Mouse (Mus musculus): ENCODE results near the gene Slc46a3.
"Not testable (repeated sequence)": the region's sequence is repeated elsewhere in the genome, so short reads cannot be mapped to it uniquely, and the experiment has no call there.

Slc46a3 gene

GRCm38 (mm10) chr5:147894455-147895076, at the start of gene Slc46a3:
TSS of gene Slc46a3 (minus strand) at chr5:147894815.
- DNase-seq (ENCODE audit: low spot score in 2 of 2) = peak; percentile 94 to 97

GRCm38 (mm10) chr5:147939226-147939625, 44.6 kb upstream of the Slc46a3 start:
- DNase-seq (ENCODE audit: low spot score in 2 of 2) = no peak

GRCm38 (mm10) chr5:147935096-147935495, 40.5 kb upstream of the Slc46a3 start:
- peak in 1 of 2 experiments; percentile 8 for DNase-seq (ENCODE audit: low spot score in 2 of 2)

GRCm38 (mm10) chr5:147928668-147929497, 34.3 kb upstream of the Slc46a3 start:
- DNase-seq (ENCODE audit: low spot score in 2 of 2) = no peak

- no peak for DNase-seq (ENCODE audit: low spot score in 2 of 2)
These were observed 31.5 kb upstream of the Slc46a3 start for GRCm38 (mm10) chr5:147925935-147926604.

GRCm38 (mm10) chr5:147924621-147925020, 30.0 kb upstream of the Slc46a3 start:
- DNase-seq (ENCODE audit: low spot score in 2 of 2) = no peak

GRCm38 (mm10) chr5:147918044-147918846, 23.6 kb upstream of the Slc46a3 start:
- peak in 1 of 2 experiments; percentile 8 for DNase-seq (ENCODE audit: low spot score in 2 of 2)

GRCm38 (mm10) chr5:147916171-147916570, 21.6 kb upstream of the Slc46a3 start:
- no peak for DNase-seq (ENCODE audit: low spot score in 2 of 2)

GRCm38 (mm10) chr5:147915038-147915566, 20.5 kb upstream of the Slc46a3 start:
- DNase-seq (ENCODE audit: low spot score in 2 of 2) = no peak

GRCm38 (mm10) chr5:147913241-147913842, 18.7 kb upstream of the Slc46a3 start:
- DNase-seq (ENCODE audit: low spot score in 2 of 2) = no peak

- DNase-seq (ENCODE audit: low spot score in 2 of 2) = no peak
These were observed 17.1 kb upstream of the Slc46a3 start for GRCm38 (mm10) chr5:147911744-147912143.

GRCm38 (mm10) chr5:147910807-147911509, 16.3 kb upstream of the Slc46a3 start:
- no peak for DNase-seq (ENCODE audit: low spot score in 2 of 2)

- no peak for DNase-seq (ENCODE audit: low spot score in 2 of 2)
These were observed 13.2 kb upstream of the Slc46a3 start for GRCm38 (mm10) chr5:147907851-147908250.

GRCm38 (mm10) chr5:147907144-147907543, 12.5 kb upstream of the Slc46a3 start:
- DNase-seq (ENCODE audit: low spot score in 2 of 2) = no peak

GRCm38 (mm10) chr5:147903166-147903565, 8.6 kb upstream of the Slc46a3 start:
- no peak for DNase-seq (ENCODE audit: low spot score in 2 of 2)

- no peak for DNase-seq (ENCODE audit: low spot score in 2 of 2)
These were observed 7.6 kb upstream of the Slc46a3 start for GRCm38 (mm10) chr5:147902008-147902757.

- DNase-seq (ENCODE audit: low spot score in 2 of 2) = no peak
These were observed 4.4 kb upstream of the Slc46a3 start for GRCm38 (mm10) chr5:147898968-147899549.

GRCm38 (mm10) chr5:147898254-147898653, 3.6 kb upstream of the Slc46a3 start:
- no peak for DNase-seq (ENCODE audit: low spot score in 2 of 2)

GRCm38 (mm10) chr5:147896501-147896900, 1.9 kb upstream of the Slc46a3 start:
- DNase-seq (ENCODE audit: low spot score in 2 of 2) = not testable (repeated sequence)
